Mouse (Mus musculus): ENCODE data around the gene Ergic1. TPM values are rescaled to one million over a fixed set of nuclear protein-coding genes. Genes with fewer than 3 reads are reported as not detected.

Ergic1 gene
- polyA plus RNA-seq, 2 experiments: 157 to 222 TPM

DNA sequence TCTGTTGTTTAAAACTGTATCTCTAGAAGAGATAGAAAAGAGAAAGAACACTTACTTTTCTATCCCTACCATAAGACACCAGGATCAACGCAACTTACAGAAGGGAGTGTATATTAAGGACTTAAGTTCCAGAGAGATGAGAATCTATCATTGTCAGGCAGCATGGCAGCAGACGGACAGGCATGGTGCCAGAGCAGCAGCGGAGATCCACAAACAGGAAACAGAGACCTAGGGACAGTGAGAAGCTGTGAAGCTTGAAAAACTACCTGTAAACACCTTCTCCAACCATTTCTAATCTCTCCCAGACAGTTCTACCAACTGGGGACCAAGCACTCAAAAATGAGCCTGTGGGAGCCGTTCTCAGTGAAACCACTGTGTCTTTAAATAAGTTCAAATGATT, 142.4 kb downstream of the Ergic1 start:
- 87% methylated on average over 4 of the region's 4 CpGs for WGBS
- ATAC-seq (ENCODE audit: low FRiP score, low read depth): no peak
- H3K27ac ChIP-seq (replicated peaks; ENCODE audit: low read depth, low read length): no peak overlapping the region

GRCm38 (mm10) chr17:26705463-26706359, 144.4 kb downstream of the Ergic1 start:
- 74% methylated on average over 11 of the region's 11 CpGs for WGBS
- no peak for DNase-seq (ENCODE audit: low spot score)
- Histone ChIP-seq H3K4me3 (replicated peaks; ENCODE audit: low read length) (no peak overlapping the region), H3K4me2 (replicated peaks; ENCODE audit: low read depth, low read length, severe bottlenecking) (no peak overlapping the region), H3K4me1 (ENCODE audit: control insufficient read depth, insufficient read depth, low read length) (no peaks in the 10 kb centered on the region), H3K27ac (replicated peaks; ENCODE audit: low read depth, low read length) (no peak overlapping the region), H3K27me3 (ENCODE audit: control insufficient read depth, insufficient read depth, low read length) (no peaks in the 10 kb centered on the region), H3K9ac (ENCODE audit: low read depth, low read length, severe bottlenecking) (no peak overlapping the region), H3K9me3 (ENCODE audit: control insufficient read depth, low read length) (no peaks in the 10 kb centered on the region), H3K36me3 (ENCODE audit: control insufficient read depth, insufficient read depth, low read length) (peaks cover 4% of the 10 kb centered on the region; the same call in 1 of the 2 replicates)
- TF ChIP-seq POLR2A (IDR thresholded peaks at IDR 0.05; ENCODE audit: borderline replicate concordance, extremely low read depth, insufficient read depth, insufficient read length): no peak
- no peak for ATAC-seq (ENCODE audit: low FRiP score, low read depth)

More for the DNA sequence above, 142.4 kb downstream of the Ergic1 start:
- Histone ChIP-seq H3K4me3 (replicated peaks; ENCODE audit: low read length) (no peak overlapping the region), H3K9me3 (ENCODE audit: control insufficient read depth, low read length) (no peaks in the 10 kb centered on the region), H3K4me1 (ENCODE audit: control insufficient read depth, insufficient read depth, low read length) (no peaks in the 10 kb centered on the region), H3K27me3 (ENCODE audit: control insufficient read depth, insufficient read depth, low read length) (no peaks in the 10 kb centered on the region), H3K36me3 (ENCODE audit: control insufficient read depth, insufficient read depth, low read length) (peaks cover 21% of the 10 kb centered on the region), H3K4me2 (replicated peaks; ENCODE audit: low read depth, low read length, severe bottlenecking) (no peak overlapping the region), H3K9ac (ENCODE audit: low read depth, low read length, severe bottlenecking) (no peak overlapping the region)
- no peak for TF ChIP-seq POLR2A (IDR thresholded peaks at IDR 0.05; ENCODE audit: borderline replicate concordance, extremely low read depth, insufficient read depth, insufficient read length)
- no peak for DNase-seq (ENCODE audit: low spot score)

Small RNAs within 50 kb of the gene (microRNA-seq; reads per million reads assigned to microRNA genes)
- gene Gm22420: not detected

Other genes starting within 250 kb of the Ergic1 start
- gene Neurl1b, start 146.7 kb upstream of the Ergic1 start, polyA plus RNA-seq (2012; rRNA removed): 4.1 and 5.7 TPM in 2 replicates
- 0.68 and 0.85 TPM in 2 replicates for gene Neurl1b, start 146.7 kb upstream of the Ergic1 start, polyA plus RNA-seq (2014; fragmentation: Nextera tagmentation; extraction: Ambion mirVana)
- 29.6 and 45.2 TPM in 2 replicates for gene Dusp1, start 639 bp downstream of the Ergic1 start, polyA plus RNA-seq (2012; rRNA removed)
- 25.0 and 27.7 TPM in 2 replicates for gene Dusp1, start 639 bp downstream of the Ergic1 start, polyA plus RNA-seq (2014; fragmentation: Nextera tagmentation; extraction: Ambion mirVana)
- 167 and 183 TPM in 2 replicates for gene Atp6v0e, start 101.7 kb downstream of the Ergic1 start, polyA plus RNA-seq (2012; rRNA removed)
- gene Atp6v0e, start 101.7 kb downstream of the Ergic1 start, polyA plus RNA-seq (2014; fragmentation: Nextera tagmentation; extraction: Ambion mirVana): 203 and 228 TPM in 2 replicates
- gene Crebrf, start 154.2 kb downstream of the Ergic1 start, polyA plus RNA-seq (2012; rRNA removed): 4.9 and 5.0 TPM in 2 replicates
- 5.9 and 6.5 TPM in 2 replicates for gene Crebrf, start 154.2 kb downstream of the Ergic1 start, polyA plus RNA-seq (2014; fragmentation: Nextera tagmentation; extraction: Ambion mirVana)
- gene Bnip1, start 219.6 kb downstream of the Ergic1 start, polyA plus RNA-seq (2012; rRNA removed): 45.6 and 48.7 TPM in 2 replicates
- gene Bnip1, start 219.6 kb downstream of the Ergic1 start, polyA plus RNA-seq (2014; fragmentation: Nextera tagmentation; extraction: Ambion mirVana): 49.3 and 49.4 TPM in 2 replicates

Data from limb, embryonic 14.5 days (tissue).